Mouse (Mus musculus): ENCODE measurements at regions not wholly inside any gene's neighbourhood (a gene's known extent, or its start where the extent isn't known, plus 50 kb on each side); places are given as distances from the start of the nearest gene placed in this dataset.

DNA sequence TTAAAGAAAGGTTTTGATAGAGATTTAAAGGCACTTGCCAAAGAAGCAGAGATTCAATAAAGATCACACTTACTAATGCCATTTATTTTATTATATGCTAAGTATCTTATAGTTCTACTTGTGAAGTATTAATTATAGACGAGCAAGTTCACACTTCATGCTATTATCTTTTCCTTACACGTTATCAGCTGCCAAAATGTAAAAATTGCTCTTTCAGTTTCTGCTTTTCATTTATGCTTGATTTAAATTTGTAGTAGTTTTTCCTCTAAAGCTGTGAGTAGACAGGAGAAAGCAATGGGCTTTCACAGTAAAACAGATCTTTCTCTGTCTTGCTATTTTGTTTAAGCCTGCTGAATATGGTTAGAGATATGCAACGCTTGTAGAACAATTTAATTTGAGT, 125.9 kb upstream of the Cdkn2b start:
- no peak overlapping the region for H3K27ac ChIP-seq (ENCODE audit: low read length)
- H3K9ac ChIP-seq (replicated peaks; ENCODE audit: low read depth): no peak overlapping the region
- no peaks in the 10 kb centered on the region for H3K36me3 ChIP-seq (ENCODE audit: insufficient read depth, low read length)
- H3K4me1 ChIP-seq (ENCODE audit: insufficient read depth, low read depth, low read length): no peaks in the 10 kb centered on the region; the same call in 1 of the 2 replicates
- no peak overlapping the region for H3K4me3 ChIP-seq (ENCODE audit: low read depth, low read length)
- ATAC-seq: no peak
- no peak overlapping the region for H3K4me2 ChIP-seq (replicated peaks; ENCODE audit: low read depth, low read length)
- no peaks in the 10 kb centered on the region for H3K9me3 ChIP-seq (ENCODE audit: low read length)
- DNase-seq (ENCODE audit: low spot score): no peak
- H3K27me3 ChIP-seq (replicated peaks; ENCODE audit: insufficient read depth, low read length): no peaks in the 10 kb centered on the region
- TF ChIP-seq EP300 (IDR thresholded peaks at IDR 0.05) (no peak), CTCF (IDR thresholded peaks at IDR 0.05) (no peak)
- 75% methylated on average over 3 of the region's 3 CpGs for WGBS

DNA sequence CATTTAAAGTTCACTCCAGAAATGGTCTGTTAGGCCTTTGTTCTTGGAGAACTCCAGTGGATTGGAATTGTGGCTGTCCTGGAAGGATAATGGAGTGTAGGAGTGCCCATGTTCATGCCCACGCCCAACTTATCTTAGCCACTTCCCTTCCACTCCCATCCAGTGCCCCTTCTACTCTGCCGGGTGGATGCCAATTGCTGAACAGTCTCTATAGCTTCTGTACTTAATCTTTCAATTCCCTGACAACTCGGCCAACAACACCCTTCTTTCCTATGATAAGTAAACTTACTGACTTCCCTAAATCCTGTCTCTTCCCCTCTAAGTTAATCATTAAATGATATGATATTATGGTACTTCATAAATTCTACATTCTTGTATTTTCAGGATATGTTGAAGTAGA, 123.3 kb upstream of the Cdkn2b start:
- Histone ChIP-seq H3K27me3 (replicated peaks; ENCODE audit: insufficient read depth, low read length) (no peaks in the 10 kb centered on the region), H3K9ac (replicated peaks; ENCODE audit: low read depth) (no peak overlapping the region), H3K4me3 (ENCODE audit: low read depth, low read length) (no peak overlapping the region), H3K9me3 (ENCODE audit: low read length) (no peaks in the 10 kb centered on the region), H3K27ac (ENCODE audit: low read length) (no peak overlapping the region), H3K4me1 (ENCODE audit: insufficient read depth, low read depth, low read length) (no peaks in the 10 kb centered on the region), H3K36me3 (ENCODE audit: insufficient read depth, low read length) (no peaks in the 10 kb centered on the region), H3K4me2 (replicated peaks; ENCODE audit: low read depth, low read length) (no peak overlapping the region)
- 55% methylated on average over 3 of the region's 3 CpGs for WGBS
- TF ChIP-seq CTCF (IDR thresholded peaks at IDR 0.05): no peak
- no peak for TF ChIP-seq EP300 (IDR thresholded peaks at IDR 0.05)
- DNase-seq (ENCODE audit: low spot score) (no peak), ATAC-seq (no peak)

DNA sequence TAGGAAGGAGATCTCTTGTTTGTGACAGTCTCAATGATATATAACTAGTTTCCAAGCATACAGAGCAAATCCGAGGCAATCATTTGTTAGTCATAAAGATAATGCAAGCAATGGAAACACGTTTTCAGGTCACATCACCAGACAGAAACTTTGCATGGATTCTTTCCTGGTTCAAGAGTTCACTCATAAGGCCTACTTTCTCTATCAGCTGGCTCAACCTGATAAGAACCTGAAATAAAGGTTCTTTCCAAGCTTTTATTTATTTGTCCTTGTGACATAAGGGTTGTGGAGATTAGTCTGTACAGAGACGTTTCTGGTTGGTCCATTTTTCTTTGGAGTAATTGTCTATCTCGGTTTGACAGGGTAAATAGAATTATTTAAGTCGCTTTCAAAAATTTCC, 122.7 kb upstream of the Cdkn2b start:
- no peak overlapping the region for H3K9ac ChIP-seq (replicated peaks; ENCODE audit: low read depth)
- TF ChIP-seq EP300 (IDR thresholded peaks at IDR 0.05) (no peak), CTCF (IDR thresholded peaks at IDR 0.05) (no peak)
- H3K27ac ChIP-seq (ENCODE audit: low read length): no peak overlapping the region
- no peak overlapping the region for H3K4me2 ChIP-seq (replicated peaks; ENCODE audit: low read depth, low read length)
- ATAC-seq (no peak), DNase-seq (ENCODE audit: low spot score) (no peak)
- no peak overlapping the region for H3K4me3 ChIP-seq (ENCODE audit: low read depth, low read length)
- no peaks in the 10 kb centered on the region for H3K27me3 ChIP-seq (replicated peaks; ENCODE audit: insufficient read depth, low read length)
- 33% methylated on average over 5 of the region's 5 CpGs for WGBS
- no peaks in the 10 kb centered on the region for H3K9me3 ChIP-seq (ENCODE audit: low read length)
- H3K36me3 ChIP-seq (ENCODE audit: insufficient read depth, low read length): no peaks in the 10 kb centered on the region
- H3K4me1 ChIP-seq (ENCODE audit: insufficient read depth, low read depth, low read length): peaks cover 2% of the 10 kb centered on the region

DNA sequence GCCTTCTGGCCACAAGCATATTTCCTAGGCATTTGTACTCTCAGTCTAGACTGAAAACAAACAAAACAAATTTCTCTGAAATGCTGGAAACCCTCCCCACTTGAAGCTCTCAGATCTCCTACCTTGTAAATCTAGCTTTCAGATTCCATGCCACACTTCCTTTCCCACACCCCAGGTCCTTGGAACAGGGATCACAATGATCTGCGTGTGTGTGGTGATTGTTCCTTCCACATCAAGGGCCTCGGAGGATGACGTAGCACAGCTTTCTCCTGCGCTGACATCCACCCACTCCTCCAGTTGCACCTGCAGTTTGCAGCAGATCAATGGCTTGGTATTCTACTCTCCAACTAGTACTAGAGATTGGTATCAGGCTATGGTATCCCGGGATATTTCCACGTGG, 120.7 kb upstream of the Cdkn2b start:
- H3K4me1 ChIP-seq (ENCODE audit: insufficient read depth, low read depth, low read length): peaks cover 4% of the 10 kb centered on the region
- DNase-seq (ENCODE audit: low spot score) (peak; percentile 77), ATAC-seq (peak; percentile 59)
- no peak overlapping the region for H3K4me3 ChIP-seq (ENCODE audit: low read depth, low read length)
- TF ChIP-seq EP300 (IDR thresholded peaks at IDR 0.05) (peak; percentile 99), CTCF (IDR thresholded peaks at IDR 0.05) (no peak)
- 47% methylated on average over 6 of the region's 6 CpGs for whole genome bisulfite sequencing
- H3K9me3 ChIP-seq (ENCODE audit: low read length): no peaks in the 10 kb centered on the region
- no peaks in the 10 kb centered on the region for H3K36me3 ChIP-seq (ENCODE audit: insufficient read depth, low read length)
- no peak overlapping the region for H3K4me2 ChIP-seq (replicated peaks; ENCODE audit: low read depth, low read length)
- H3K27me3 ChIP-seq (replicated peaks; ENCODE audit: insufficient read depth, low read length): no peaks in the 10 kb centered on the region
- peak overlapping the region; percentile 26; the same call in 1 of the 2 replicates for H3K27ac ChIP-seq (ENCODE audit: low read length)
- no peak overlapping the region for H3K9ac ChIP-seq (replicated peaks; ENCODE audit: low read depth)

DNA sequence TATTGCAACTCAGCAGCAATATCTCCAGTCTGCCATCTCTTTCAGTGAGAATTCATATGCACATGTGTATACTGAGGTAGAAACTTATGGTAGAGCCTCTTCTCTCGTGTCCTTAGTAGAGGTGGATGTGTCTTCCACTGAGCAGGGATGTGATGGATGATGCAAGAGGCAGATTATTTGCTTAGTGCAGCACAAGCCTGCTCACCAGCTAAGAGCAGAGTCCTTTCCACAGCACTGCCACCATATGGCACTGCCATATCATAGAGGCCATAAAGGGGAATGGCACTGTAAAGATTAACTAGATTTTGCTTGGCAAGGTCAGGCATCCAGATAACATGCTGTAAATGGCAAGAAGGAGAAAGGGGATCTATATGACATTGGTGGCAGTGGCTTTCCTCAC, 117.6 kb upstream of the Cdkn2b start:
- Histone ChIP-seq H3K27me3 (replicated peaks; ENCODE audit: insufficient read depth, low read length) (no peaks in the 10 kb centered on the region), H3K4me2 (replicated peaks; ENCODE audit: low read depth, low read length) (no peak overlapping the region), H3K9ac (replicated peaks; ENCODE audit: low read depth) (no peak overlapping the region), H3K9me3 (ENCODE audit: low read length) (no peaks in the 10 kb centered on the region), H3K4me3 (ENCODE audit: low read depth, low read length) (no peak overlapping the region), H3K4me1 (ENCODE audit: insufficient read depth, low read depth, low read length) (peaks cover 4% of the 10 kb centered on the region), H3K36me3 (ENCODE audit: insufficient read depth, low read length) (no peaks in the 10 kb centered on the region), H3K27ac (ENCODE audit: low read length) (peak overlapping the region; percentile 79)
- TF ChIP-seq EP300 (IDR thresholded peaks at IDR 0.05) (no peak), CTCF (IDR thresholded peaks at IDR 0.05) (no peak)
- DNase-seq (ENCODE audit: low spot score) (peak; percentile 15), ATAC-seq (peak; percentile 11; the same call in 1 of the 2 replicates)
- WGBS: 24% methylated on average over 1 of the region's 1 CpGs

DNA sequence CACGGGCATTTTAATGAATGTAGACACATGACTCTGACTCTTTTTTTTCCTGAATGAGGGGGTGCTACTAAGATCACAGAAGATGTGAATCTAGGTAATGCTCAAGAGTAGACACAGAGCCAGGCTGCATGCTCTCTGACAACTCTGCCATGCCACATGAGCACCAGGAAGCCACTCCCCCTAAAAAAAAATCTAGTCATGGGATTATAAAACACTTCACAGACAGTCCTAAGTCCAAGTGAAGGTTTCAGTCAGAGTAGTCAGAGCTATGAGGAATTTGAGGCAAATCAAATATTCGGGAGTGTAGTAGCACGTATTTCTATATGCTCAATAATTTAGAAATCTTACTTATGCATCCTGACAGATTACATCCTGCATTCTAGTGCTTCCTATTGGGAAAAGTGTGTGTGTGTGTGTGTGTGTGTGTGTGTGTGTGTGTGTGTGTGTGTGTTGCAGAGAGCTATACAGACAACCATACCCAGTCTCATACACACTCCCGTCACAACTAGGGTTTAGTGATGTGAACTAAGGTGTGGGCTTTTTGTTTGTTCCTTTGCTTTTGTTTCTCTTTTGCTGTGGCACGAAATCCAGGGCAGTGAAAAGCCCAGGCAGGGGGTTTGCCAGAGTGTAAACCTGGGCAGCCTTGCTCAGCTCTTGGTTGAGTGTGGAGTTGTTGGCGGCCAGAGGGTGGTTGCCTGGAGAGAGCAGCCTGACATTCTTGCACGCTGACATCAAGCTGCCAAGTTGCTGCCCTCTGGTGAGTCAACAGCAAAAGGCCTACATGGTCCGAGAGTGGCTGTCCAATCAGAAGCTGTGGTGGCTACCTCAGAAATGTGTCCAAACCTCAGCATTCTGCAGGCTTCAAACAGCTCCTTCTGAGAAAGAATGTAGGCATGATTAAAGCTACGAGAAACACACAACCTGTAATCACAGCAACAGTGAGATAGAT, 116.8 kb upstream of the Cdkn2b start:
- WGBS: 22% methylated on average over 9 of the region's 9 CpGs
- Histone ChIP-seq H3K9me3 (ENCODE audit: low read length) (no peaks in the 10 kb centered on the region), H3K27me3 (replicated peaks; ENCODE audit: insufficient read depth, low read length) (no peaks in the 10 kb centered on the region), H3K9ac (replicated peaks; ENCODE audit: low read depth) (no peak overlapping the region), H3K36me3 (ENCODE audit: insufficient read depth, low read length) (no peaks in the 10 kb centered on the region), H3K4me2 (replicated peaks; ENCODE audit: low read depth, low read length) (no peak overlapping the region), H3K4me1 (ENCODE audit: insufficient read depth, low read depth, low read length) (peaks cover 4% of the 10 kb centered on the region), H3K4me3 (ENCODE audit: low read depth, low read length) (no peak overlapping the region), H3K27ac (ENCODE audit: low read length) (peak overlapping the region; percentile 79)
- peak; percentile 97 for TF ChIP-seq EP300 (IDR thresholded peaks at IDR 0.05)
- peak; percentile 56 for TF ChIP-seq CTCF (IDR thresholded peaks at IDR 0.05)
- peak; percentile 95 for DNase-seq (ENCODE audit: low spot score)
- peak; percentile 95 for ATAC-seq
